Mouse (Mus musculus): ENCODE data around the gene Nrxn1.

The Nrxn1 gene

GRCm38 (mm10) chr17:91093042-91093080 lies at the start of gene Nrxn1:
Gene Nrxn1, minus strand, starts transcription at chr17:91093071.
- DNase-seq = no peak

- no peak for DNase-seq
Measured at GRCm38 (mm10) chr17:91136859-91137258, 44.0 kb upstream of the Nrxn1 start.

DNA sequence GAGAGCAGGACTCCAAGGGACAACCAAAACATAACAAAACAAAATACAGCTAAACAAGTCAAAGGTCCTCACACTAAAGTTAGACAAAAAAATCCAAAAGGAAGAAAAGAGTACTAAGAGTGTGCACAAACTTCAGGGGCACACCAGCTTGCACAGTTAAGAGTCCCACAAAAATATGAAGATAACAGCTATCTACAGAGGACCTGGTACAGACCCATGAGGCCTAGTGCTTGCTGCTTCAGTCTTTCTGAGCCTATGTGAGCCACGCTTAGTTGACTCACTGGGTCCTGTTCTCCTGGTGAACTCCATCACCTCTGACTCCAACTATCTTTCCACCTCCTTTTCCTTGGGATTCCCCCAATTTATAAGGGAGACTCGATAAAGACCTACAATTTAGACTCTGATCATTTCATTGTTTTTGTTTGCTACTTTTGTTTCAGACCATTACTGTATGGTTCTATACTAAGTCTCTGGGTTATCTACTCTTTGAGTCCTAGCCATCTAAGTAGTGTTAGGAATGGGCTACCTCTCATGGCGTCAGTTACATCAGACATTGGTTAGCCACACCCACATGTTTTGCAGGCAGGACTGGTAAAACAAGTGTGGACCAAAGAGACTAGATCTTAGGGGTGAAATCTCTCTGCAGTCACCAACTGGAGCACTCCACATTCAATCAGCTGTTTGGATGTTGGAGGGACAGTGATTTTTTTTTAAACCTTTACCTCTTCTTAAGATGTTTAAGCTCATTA lies 20.2 kb upstream of the Nrxn1 start:
- DNase-seq = no peak

DNA sequence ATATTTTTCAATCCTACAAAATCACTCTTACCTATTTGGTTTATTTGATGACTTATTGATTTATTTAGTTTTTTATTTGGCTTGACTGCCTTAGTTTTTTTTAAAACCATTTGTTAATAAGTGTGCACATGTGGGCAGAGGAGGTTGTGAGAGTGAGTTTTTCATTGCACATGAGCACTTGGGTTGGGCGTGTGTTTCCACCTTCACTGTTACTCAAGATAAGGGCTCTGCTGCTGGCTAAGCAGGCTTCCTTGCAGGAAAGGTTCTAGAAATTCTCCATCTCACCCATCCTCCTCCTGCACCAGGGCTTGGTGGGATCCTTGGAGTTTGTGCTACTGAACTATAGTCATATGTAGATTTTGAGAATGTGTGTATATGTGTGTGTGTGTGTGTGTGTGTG lies 19.2 kb upstream of the Nrxn1 start:
- DNase-seq = no peak

GRCm38 (mm10) chr17:91093081-91093875 lies 407 bp upstream of the Nrxn1 start:
- no peak for DNase-seq

GRCm38 (mm10) chr17:91092421-91093041 lies 340 bp downstream of the Nrxn1 start:
- DNase-seq = peak in 1 of 2 experiments; percentile 8

GRCm38 (mm10) chr17:91090631-91091030 lies 2.2 kb downstream of the Nrxn1 start:
- no peak for DNase-seq

GRCm38 (mm10) chr17:91088991-91089390 lies 3.9 kb downstream of the Nrxn1 start:
- DNase-seq = no peak

- DNase-seq = no peak
Measured at GRCm38 (mm10) chr17:91088037-91088715, 4.7 kb downstream of the Nrxn1 start.

GRCm38 (mm10) chr17:91086412-91086811 lies 6.5 kb downstream of the Nrxn1 start:
- no peak for DNase-seq

DNA sequence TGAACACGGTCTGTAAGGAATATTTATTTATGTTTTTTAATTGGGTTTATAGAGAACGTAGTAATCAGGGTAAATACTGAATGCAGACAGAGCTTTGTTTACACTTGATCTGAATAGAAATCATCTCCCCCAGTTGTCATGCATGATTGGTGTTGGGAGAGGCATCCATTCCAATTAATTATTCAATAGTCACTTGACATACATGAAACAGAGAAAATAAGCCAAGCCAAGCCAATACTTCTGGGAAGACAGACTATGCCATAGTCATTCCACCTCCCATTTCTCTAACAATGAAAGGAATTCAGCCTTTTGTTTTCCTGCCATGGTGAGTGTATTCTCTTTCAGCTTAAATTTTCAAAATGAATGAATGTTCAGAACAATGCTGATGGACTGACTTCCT lies 7.5 kb downstream of the Nrxn1 start:
- DNase-seq = no peak

GRCm38 (mm10) chr17:91079096-91079495 lies 13.8 kb downstream of the Nrxn1 start:
- no peak for DNase-seq

- no peak for DNase-seq
Measured at GRCm38 (mm10) chr17:91074780-91075179, 18.1 kb downstream of the Nrxn1 start.

GRCm38 (mm10) chr17:91033466-91033865 lies 59.4 kb downstream of the Nrxn1 start:
- no peak for DNase-seq

- peak in 1 of 2 experiments; percentile 4 for DNase-seq
Measured at GRCm38 (mm10) chr17:91025061-91025623, 67.7 kb downstream of the Nrxn1 start.

GRCm38 (mm10) chr17:91007385-91008089 lies 85.3 kb downstream of the Nrxn1 start:
- no peak for DNase-seq

DNA sequence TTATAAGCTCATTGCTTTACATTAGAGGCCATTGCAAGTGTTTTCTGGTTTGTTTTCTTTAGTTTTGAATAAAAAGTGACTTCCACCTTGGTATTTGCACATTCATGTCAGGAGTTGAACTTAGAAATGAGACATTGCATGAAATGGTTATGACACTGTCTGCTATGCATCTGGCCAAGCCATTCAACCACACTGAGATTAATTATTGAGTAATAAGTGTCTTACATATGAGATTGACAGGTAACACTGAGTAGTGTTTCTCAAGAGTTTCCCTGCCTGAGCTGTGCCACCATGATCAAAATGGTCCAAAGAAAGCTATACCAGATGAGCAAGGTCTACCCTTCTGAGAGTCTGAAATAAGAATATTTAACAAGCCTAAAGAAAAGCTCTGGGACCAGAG lies 92.5 kb downstream of the Nrxn1 start:
- DNase-seq = no peak

DNA sequence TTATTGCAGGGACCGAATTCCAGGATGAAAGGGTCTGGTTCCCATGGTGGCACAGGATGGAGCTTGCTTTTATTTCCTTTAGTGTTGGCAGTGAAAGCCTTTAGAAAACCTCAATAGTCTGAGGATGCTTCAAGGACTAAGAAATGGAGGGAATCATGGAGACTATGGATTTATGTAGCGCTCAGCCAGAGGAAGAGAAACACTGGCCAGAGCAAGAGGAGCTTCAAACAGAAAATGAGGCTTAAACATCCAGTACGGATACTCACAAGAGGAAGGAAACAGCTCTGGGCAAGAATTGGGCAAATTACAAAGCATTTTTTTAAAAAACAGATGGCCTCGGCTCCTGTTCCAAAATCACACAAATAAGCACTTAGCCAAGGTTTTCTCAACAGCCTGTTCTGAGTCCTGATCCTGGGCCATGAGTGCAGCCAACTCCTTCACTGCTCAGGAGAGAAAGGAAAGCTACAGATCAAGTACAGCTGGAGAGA lies 93.2 kb downstream of the Nrxn1 start:
- peak in 1 of 2 experiments; percentile 26 for DNase-seq

DNA sequence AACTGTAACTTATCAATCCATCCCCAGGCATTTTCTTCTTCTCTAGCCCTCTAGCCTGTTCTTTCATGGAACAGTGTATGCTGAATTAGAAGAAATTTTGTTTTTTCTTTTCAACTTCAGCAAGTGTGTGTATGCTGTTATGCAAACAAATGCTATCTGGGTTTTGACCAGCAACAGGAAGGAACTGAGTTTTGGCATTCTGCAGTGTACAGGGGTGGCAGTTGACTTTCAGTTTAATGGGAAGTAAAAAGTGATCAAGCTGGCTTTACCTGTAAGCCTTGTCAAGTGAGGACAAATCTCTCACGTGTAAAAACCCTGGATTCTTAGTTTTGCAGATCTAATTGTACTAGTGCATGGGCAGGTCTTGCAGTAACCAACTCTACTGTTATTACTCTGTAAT lies 95.2 kb downstream of the Nrxn1 start:
- no peak for DNase-seq

DNA sequence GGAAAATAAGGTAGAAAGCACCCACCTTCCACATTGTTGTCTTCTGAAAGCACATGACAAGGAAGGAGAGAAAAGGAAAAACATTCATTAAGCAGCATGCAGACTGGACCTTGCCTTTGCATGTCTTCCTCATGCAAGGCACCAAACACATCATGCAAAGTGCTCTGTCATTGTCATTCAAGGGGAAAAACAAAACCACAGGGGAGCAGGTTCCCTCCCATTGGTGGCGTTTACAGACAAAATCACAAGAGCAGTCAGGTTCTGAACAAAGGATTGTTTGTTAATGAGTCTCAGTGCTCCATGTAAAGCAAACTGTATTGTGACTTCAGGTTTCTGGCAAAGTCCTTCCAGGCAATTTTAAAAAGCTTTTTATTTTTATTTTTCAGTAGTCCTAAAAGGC lies 97.4 kb downstream of the Nrxn1 start:
- DNase-seq = no peak

GRCm38 (mm10) chr17:90994247-90994646 lies 98.6 kb downstream of the Nrxn1 start:
- DNase-seq = no peak

GRCm38 (mm10) chr17:90990747-90991146 lies 102.1 kb downstream of the Nrxn1 start:
- no peak for DNase-seq
